Mouse (Mus musculus) hindbrain, embryonic 10.5 days (tissue): Measurements from ENCODE around the gene Pars2. TPM values are rescaled to one million over a fixed set of nuclear protein-coding genes. Genes with fewer than 3 reads are reported as not detected.

Source experiments
- DNase-seq: peaks from one replicate; pipeline ENCODE4 v3.0.0-alpha.2; 2017; ENCODE audit warnings: low spot score
- H3K27ac ChIP-seq: fragments of 300-500 bp; sonication (generic); 2 replicates; pipeline ENCODE4 v1.5.1; 2016; ENCODE audit warnings: mild to moderate bottlenecking, moderate library complexity
- H3K27me3 ChIP-seq: fragments of 300-500 bp; sonication (generic); 2 replicates; pipeline ENCODE4 v1.6.1; 2016; ENCODE audit warnings: mild to moderate bottlenecking; ENCODE audit not compliant: poor library complexity, insufficient read depth, severe bottlenecking
- H3K36me3 ChIP-seq: fragments of 300-500 bp; sonication (generic); 2 replicates; pipeline ENCODE4 v1.6.1; 2016; ENCODE audit warnings: mild to moderate bottlenecking, moderate library complexity
- H3K4me1 ChIP-seq: fragments of 300-500 bp; sonication (generic); replicated peaks from 2 replicates; pipeline ENCODE4 v1.6.1; 2016; ENCODE audit warnings: mild to moderate bottlenecking
- H3K4me3 ChIP-seq: fragments of 300-500 bp; sonication (generic); 2 replicates; pipeline ENCODE4 v1.5.1; 2016; ENCODE audit warnings: mild to moderate bottlenecking, moderate library complexity
- H3K9me3 ChIP-seq: fragments of 300-500 bp; sonication (generic); 2 replicates; pipeline ENCODE4 v1.6.1; 2016; ENCODE audit warnings: mild to moderate bottlenecking, moderate library complexity
- WGBS: fragments of 180-500 bp; shearing (Covaris S2); methylation state at CpG from one replicate; pipeline ENCODE4 v1.1.7; 2016; 5-methylcytosine and 5-hydroxymethylcytosine counted together
- polyA plus RNA-seq: library from polyadenylated mRNA; unstranded; fragments of >200 nt; fragmentation: Nextera tagmentation; extraction: Ambion mirVana; gene quantifications from 2 replicates; pipeline ENCODE4 v1.2.1, GENCODE M21; 2016

Pars2 gene
- polyA plus RNA-seq, result 16.5 and 17.9 TPM in 2 replicates

DNA sequence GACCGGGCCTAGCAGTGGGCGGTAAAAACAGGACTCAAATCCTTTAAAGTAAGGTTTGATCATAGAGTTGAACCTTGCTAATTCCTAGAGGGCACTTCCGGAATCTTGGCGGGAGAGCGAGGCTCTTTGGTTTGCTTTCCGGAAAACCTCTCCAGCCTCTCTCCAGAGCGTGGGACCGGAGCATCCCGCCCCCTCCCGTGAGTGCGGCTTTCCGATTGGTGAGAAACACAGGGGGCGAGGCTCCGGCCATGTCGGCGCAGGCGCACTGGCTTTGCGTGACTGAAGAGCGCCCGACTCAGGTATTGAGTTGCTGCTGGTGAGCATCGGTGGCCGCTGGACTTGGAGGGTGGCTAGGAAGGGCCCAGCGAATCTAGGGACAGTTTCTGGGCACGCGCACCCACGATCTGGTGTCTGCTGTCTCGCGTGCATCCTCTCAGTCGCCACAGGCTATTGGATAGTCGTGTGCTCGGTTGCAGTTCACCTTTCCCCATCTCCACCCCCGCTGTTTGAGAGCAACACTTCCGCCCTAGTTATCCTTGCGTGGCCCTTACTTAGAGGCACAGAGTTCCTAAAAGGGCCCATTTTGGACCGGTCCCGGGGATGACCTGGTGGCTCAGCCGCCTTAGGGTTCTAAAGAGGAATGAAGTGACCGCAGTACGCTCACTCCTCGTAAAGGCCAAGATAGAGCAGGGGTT lies at the start of gene Pars2:
Gene Pars2, plus strand, starts transcription at position 237 of the 695 bp plus-strand sequence.
- Histone ChIP-seq H3K9me3 (no peaks in the 10 kb centered on the region), H3K36me3 (peaks cover 32% of the 10 kb centered on the region), H3K4me1 (peaks cover 11% of the 10 kb centered on the region), H3K4me3 (peak within 1 kb of the TSS; percentile 68), H3K27me3 (peaks cover 31% of the 10 kb centered on the region), H3K27ac (peak within 1 kb of the TSS; percentile 84)
- peak; percentile 98 for DNase-seq
- 3% methylated on average over 40 of the region's 40 CpGs for WGBS

DNA sequence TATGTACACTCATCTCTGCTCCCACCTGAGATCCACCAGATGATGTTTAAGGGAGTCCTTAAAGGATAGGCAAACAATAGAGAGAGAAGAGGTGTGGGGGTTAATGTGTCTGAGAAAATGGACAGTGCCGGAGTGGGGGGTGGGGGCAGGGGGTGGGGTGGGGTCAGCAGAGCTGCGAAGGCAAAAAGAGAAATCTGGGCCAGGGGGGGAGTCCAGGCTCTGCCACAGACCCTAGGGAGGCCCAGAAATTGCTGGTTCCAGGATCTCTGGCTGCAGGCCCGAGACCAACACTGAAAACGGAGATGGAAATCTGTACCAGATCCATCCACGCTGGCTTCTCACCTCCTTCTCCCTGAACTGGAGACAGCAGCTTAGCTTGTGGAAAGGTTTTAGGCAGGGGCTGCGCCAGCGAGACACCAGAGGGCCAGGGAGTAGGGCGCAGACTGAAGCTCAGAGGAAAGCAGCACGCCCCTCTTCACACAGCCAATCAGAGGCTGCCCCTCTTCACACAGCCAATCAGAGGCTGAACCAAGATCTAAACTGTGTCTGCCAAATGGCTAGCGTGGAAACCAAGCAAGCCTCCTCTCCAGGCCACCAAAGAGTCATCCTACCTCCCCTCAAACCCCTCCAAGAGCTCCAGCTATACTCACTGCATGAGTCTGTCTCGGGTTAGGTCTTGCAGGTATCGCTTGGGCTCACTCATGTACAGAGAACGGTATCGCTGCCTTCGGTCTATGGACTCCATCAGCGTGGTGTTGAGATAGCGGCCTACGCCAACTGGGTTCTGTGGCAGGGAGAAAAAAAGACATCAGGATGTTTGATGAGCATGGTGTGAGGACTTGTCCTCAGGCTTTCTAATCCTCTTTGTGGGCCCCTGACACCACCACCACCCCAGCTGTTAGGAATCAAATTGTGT lies 44.0 kb upstream of the Pars2 start:
- peak; percentile 61 for DNase-seq
- WGBS, result 45% methylated on average over 18 of the region's 18 CpGs
- H3K4me1 ChIP-seq, result peaks cover 9% of the 10 kb centered on the region

DNA sequence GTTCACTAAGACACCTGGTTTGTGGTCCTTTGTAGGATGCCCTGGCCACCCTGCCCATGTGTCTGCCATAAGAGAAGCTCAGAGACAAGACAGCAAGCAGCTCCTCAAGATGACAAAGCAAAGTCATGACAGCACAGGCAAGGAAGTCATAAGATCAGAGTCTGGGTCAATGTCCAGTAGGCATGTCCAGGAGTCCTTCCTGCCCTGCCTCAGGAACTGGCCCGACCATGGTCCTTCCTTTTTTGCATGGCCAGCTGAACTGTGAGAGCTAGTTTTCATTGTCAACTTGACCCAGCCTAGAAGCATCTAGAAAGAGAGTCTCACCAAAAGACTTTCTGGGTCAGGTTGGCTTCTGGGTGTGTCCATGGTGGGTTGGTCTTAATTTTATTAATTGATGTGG lies 43.0 kb upstream of the Pars2 start:
- no peak overlapping the region for H3K4me3 ChIP-seq
- WGBS, result 100% methylated on average over 1 of the region's 1 CpGs
- H3K27me3 ChIP-seq, result peaks cover 4% of the 10 kb centered on the region; the same call in 1 of the 2 replicates
- peaks cover 9% of the 10 kb centered on the region for H3K4me1 ChIP-seq
- no peak for DNase-seq
- H3K27ac ChIP-seq, result no peak overlapping the region
- H3K9me3 ChIP-seq, result no peaks in the 10 kb centered on the region; the same call in 1 of the 2 replicates
- H3K36me3 ChIP-seq, result no peaks in the 10 kb centered on the region

More for the DNA sequence above, 44.0 kb upstream of the Pars2 start:
- Histone ChIP-seq H3K4me3 (peak overlapping the region; percentile 16), H3K27me3 (no peaks in the 10 kb centered on the region), H3K27ac (peak overlapping the region; percentile 73), H3K9me3 (no peaks in the 10 kb centered on the region; the same call in 1 of the 2 replicates), H3K36me3 (no peaks in the 10 kb centered on the region)

DNA sequence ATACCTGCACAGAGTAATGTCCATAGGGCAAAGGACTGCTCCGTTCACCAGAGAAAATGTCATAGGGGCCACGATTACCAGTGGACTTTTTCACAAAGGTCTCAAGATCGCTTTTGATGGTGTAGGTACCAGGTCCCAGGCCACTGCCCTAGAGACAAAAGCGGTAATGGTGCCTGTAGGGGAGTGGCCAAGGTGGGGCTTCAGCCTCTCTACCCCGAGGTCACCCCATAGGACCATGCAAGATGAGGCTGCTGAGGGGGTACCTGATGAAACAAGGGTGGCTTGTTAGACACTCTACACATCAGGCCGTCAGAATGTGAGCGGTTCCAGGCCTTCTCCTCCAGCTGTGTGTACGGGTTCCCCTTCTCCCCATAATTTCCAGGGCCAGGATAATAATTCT lies 37.8 kb upstream of the Pars2 start:
- peaks cover 20% of the 10 kb centered on the region for H3K4me1 ChIP-seq
- H3K36me3 ChIP-seq, result no peaks in the 10 kb centered on the region
- WGBS, result 78% methylated on average over 8 of the region's 8 CpGs
- H3K4me3 ChIP-seq, result no peak overlapping the region
- no peak for DNase-seq
- H3K27ac ChIP-seq, result no peak overlapping the region
- H3K27me3 ChIP-seq, result peaks cover 31% of the 10 kb centered on the region
- H3K9me3 ChIP-seq, result no peaks in the 10 kb centered on the region

- WGBS, result 79% methylated on average over 3 of the region's 3 CpGs
- Histone ChIP-seq H3K36me3 (no peaks in the 10 kb centered on the region), H3K27me3 (peaks cover 31% of the 10 kb centered on the region), H3K9me3 (no peaks in the 10 kb centered on the region), H3K27ac (no peak overlapping the region), H3K4me1 (peaks cover 20% of the 10 kb centered on the region), H3K4me3 (no peak overlapping the region)
- no peak for DNase-seq
Observed at GRCm38 (mm10) chr4:106613560-106613959, 37.3 kb upstream of the Pars2 start.

DNA sequence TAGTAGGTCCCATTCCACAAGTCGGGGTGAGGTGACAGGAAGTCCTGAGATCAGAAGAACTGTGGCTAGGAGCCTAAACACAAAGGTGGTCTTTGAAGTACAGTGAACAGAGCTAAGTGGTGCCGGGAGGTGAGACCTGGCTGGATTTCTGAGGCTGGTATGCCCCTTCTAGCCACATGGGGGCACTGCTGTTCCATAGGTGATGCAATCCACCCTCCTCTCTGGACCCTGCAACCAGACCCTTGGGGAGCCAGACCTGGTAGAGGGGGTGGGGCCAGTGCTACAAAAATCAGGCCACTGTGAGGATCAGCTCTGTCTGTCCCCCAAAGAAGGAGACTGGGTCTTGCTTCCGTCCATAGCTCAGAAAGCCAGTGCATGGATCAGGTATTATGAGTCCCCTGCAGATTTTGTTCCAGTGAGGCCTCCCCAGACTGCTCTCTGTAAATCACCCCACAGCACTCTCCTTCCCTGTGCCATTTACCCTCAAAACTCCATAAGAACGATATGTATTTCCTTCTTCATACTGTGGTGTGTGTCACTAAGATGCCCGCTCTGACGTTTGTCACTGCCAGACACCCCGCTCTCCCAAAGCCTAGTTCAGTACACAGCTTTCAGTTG lies 36.6 kb upstream of the Pars2 start:
- Histone ChIP-seq H3K27ac (no peak overlapping the region), H3K9me3 (no peaks in the 10 kb centered on the region), H3K4me1 (peaks cover 20% of the 10 kb centered on the region), H3K4me3 (no peak overlapping the region), H3K36me3 (no peaks in the 10 kb centered on the region), H3K27me3 (peaks cover 31% of the 10 kb centered on the region)
- peak; percentile 78 for DNase-seq
- 45% methylated on average over 7 of the region's 7 CpGs for WGBS

DNA sequence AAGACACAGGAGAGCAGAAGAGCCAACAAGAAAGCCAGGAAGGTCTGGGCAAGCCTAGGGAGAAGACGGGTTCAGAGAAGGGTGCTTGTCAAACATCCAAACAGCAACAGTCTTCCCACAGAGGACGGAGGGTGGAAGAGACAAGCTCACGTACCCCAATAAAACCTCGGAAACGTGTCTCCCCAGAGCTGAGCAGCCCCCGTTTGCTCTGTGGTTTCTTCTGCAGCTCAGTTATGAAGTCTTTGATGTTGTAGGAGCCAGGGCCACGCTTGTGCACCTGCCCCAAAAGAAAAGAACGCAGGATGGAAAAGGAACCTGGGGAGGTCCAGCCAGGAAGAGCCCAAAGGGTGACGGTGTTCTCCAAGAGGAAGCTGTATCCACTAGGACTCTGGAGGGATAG lies 36.0 kb upstream of the Pars2 start:
- WGBS, result 86% methylated on average over 9 of the region's 9 CpGs
- Histone ChIP-seq H3K36me3 (no peaks in the 10 kb centered on the region), H3K4me3 (no peak overlapping the region), H3K9me3 (no peaks in the 10 kb centered on the region), H3K27ac (no peak overlapping the region), H3K27me3 (peaks cover 35% of the 10 kb centered on the region), H3K4me1 (peaks cover 20% of the 10 kb centered on the region)
- no peak for DNase-seq

GRCm38 (mm10) chr4:106615637-106616036 lies 35.2 kb upstream of the Pars2 start:
- Histone ChIP-seq H3K4me1 (peaks cover 20% of the 10 kb centered on the region), H3K27ac (no peak overlapping the region), H3K36me3 (no peaks in the 10 kb centered on the region), H3K4me3 (no peak overlapping the region), H3K9me3 (no peaks in the 10 kb centered on the region), H3K27me3 (peaks cover 36% of the 10 kb centered on the region)
- WGBS, result 81% methylated on average over 12 of the region's 12 CpGs
- no peak for DNase-seq

DNA sequence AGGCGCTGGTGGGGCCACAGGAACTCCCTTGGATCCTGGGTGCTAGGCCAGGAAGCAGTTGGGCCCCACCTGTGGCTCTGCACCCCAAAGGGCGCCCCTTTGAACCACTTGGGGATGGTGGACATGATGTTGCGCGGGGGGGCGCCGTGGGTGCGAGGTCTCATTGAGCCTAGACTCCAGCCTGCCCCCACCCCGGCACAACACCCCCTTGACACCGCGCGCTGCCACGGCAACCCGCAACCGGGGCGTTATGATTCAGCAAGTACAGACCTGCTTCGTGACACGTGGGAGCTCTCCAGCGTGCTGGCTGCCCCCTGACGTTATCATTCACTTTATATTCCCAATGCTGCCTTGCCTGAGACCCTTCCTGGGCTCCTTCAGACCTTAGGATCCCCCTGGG lies 33.8 kb upstream of the Pars2 start, which contains the start of gene Lexm:
Gene Lexm, minus strand, starts transcription at position 186 of the 400 bp plus-strand sequence.
- peak; percentile 35 for DNase-seq
- H3K36me3 ChIP-seq, result no peaks in the 10 kb centered on the region
- no peaks in the 10 kb centered on the region for H3K9me3 ChIP-seq
- peaks cover 22% of the 10 kb centered on the region for H3K4me1 ChIP-seq
- peaks cover 49% of the 10 kb centered on the region for H3K27me3 ChIP-seq
- 2% methylated on average over 19 of the region's 19 CpGs for WGBS
- peak within 1 kb of the TSS; percentile 43 for H3K4me3 ChIP-seq
- H3K27ac ChIP-seq, result peak within 1 kb of the TSS; percentile 45

DNA sequence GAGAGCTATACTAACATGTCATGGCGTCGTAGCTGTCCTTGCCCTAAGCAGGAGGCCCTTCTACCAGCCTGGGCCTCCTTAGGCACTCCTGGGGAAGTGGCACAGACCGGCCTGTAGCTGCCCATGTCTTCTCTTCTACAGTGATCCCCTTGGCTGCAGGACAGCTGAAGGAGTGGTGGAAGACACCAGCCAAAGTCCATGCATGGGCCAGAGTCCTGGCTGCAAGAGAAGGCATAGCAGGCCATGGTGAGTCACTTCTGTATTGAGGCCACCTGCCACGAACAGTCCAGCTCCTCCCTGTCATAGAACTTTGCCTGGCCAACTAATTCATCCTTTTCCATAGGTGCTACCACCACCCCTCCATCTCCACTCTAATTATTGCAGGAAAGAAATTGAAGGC lies 32.0 kb upstream of the Pars2 start:
- Histone ChIP-seq H3K27ac (no peak overlapping the region), H3K9me3 (no peaks in the 10 kb centered on the region), H3K4me3 (no peak overlapping the region), H3K4me1 (peaks cover 31% of the 10 kb centered on the region), H3K27me3 (peaks cover 58% of the 10 kb centered on the region), H3K36me3 (no peaks in the 10 kb centered on the region)
- DNase-seq, result no peak
- 85% methylated on average over 4 of the region's 4 CpGs for WGBS

DNA sequence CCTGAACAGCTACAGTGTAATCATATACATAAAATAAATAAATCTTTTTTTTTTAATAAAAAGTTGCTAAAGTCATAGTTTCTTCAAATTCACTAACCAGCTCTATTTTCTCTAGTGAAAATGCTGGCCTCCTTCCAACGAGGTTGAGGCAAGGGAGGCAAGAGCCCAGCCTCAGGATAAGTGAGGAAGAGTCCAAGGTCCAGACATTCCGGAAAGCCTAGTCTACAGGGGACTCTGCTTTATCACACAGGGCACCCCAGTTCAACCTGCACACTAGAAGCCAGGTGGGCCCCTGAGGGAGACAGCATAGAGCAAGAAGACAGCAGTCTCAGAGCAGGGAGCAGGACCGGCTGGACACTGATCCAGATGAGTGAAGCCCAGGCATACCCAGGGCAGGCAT lies 29.4 kb upstream of the Pars2 start:
- no peak for DNase-seq

GRCm38 (mm10) chr4:106622030-106622493 lies 28.8 kb upstream of the Pars2 start, which contains the start of gene Ttc22:
Gene Ttc22, plus strand, starts transcription at chr4:106622432.
- DNase-seq, result no peak
- Histone ChIP-seq H3K4me3 (peak within 1 kb of the TSS; percentile 13), H3K4me1 (peaks cover 20% of the 10 kb centered on the region), H3K36me3 (no peaks in the 10 kb centered on the region), H3K27ac (no peak within 1 kb of the TSS), H3K27me3 (peaks cover 72% of the 10 kb centered on the region), H3K9me3 (no peaks in the 10 kb centered on the region)
- 31% methylated on average over 16 of the region's 16 CpGs for WGBS

More for the DNA sequence above, 29.4 kb upstream of the Pars2 start:
- WGBS, result 78% methylated on average over 3 of the region's 3 CpGs
- H3K27ac ChIP-seq, result no peak overlapping the region
- no peak overlapping the region for H3K4me3 ChIP-seq
- peaks cover 70% of the 10 kb centered on the region for H3K27me3 ChIP-seq
- no peaks in the 10 kb centered on the region for H3K9me3 ChIP-seq
- H3K4me1 ChIP-seq, result peaks cover 25% of the 10 kb centered on the region
- H3K36me3 ChIP-seq, result no peaks in the 10 kb centered on the region
